ENCODE assay signal across 10 mouse cellular contexts in genomic region chr7:62230713-62231112, GRCm38 (mm10).
A peak's percentile ranks its signal among the peaks of the same experiment; 100 is the strongest.
DNase-seq lines count a peak whose midpoint lies in the region; ATAC-seq and TF ChIP-seq lines count a peak whose summit lies in the region.
"Had no signal": no experiment of that assay in that cellular context is flagged by ENCODE, and none has a peak within 500 bp of the region (broad histone marks: within the 10 kb centered on the region; RNA-seq: fewer than 3 reads in every experiment).

No protein-coding gene starts in this region.

- H3K9me3 ChIP-seq in liver, embryonic 12.5 days (replicated peaks), result no peaks in the 10 kb centered on the region
- no peaks in the 10 kb centered on the region for H3K9me3 ChIP-seq in forebrain, embryonic 11.5 days (ENCODE audit: control insufficient read depth, low read length)
- H3K9me3 ChIP-seq in intestine, postnatal 0 days (ENCODE audit: control insufficient read depth), result no peaks in the 10 kb centered on the region
- 0 out of 2 replicates have a peak, but pooled peaks cover 3% of the 10 kb centered on the region for H3K9me3 ChIP-seq in neural tube, embryonic 15.5 days (replicated peaks)

- no peak overlapping the region for H3K27ac ChIP-seq in liver, embryonic 12.5 days
- H3K27ac ChIP-seq in forebrain, embryonic 11.5 days (ENCODE audit: low read depth, low read length), result 0 out of 2 replicates have a peak overlapping the region, but pooled peaks have one; percentile 18
- no peak overlapping the region for H3K27ac ChIP-seq in intestine, postnatal 0 days (ENCODE audit: low read depth, low read length)
- H3K27ac ChIP-seq in neural tube, embryonic 15.5 days (replicated peaks), result peak overlapping the region; percentile 46

- no peak for DNase-seq in liver
- DNase-seq in forebrain, embryonic 11.5 days (ENCODE audit: low spot score), result no peak
- no peak for DNase-seq in cerebellum, postnatal 25 days
- no peak for DNase-seq in adrenal gland, postnatal 25 days
- DNase-seq: kidney, postnatal 25 days; thymus, adult 18-20 months had no signal

- no peak overlapping the region for H3K9ac ChIP-seq in liver, embryonic 12.5 days
- H3K9ac ChIP-seq in forebrain, embryonic 11.5 days (ENCODE audit: low read length), result peak overlapping the region; percentile 3; the same call in 1 of the 2 replicates
- H3K9ac ChIP-seq in intestine, postnatal 0 days (ENCODE audit: low read depth, low read length), result no peak overlapping the region
- 0 out of 2 replicates have a peak overlapping the region, but pooled peaks have one; percentile 14 for H3K9ac ChIP-seq in neural tube, embryonic 15.5 days (replicated peaks)

- H3K4me2 ChIP-seq in liver, embryonic 12.5 days, result peak overlapping the region; percentile 37; the same call in 1 of the 2 replicates
- peak overlapping the region; percentile 36; the same call in 1 of the 2 replicates for H3K4me2 ChIP-seq in forebrain, embryonic 11.5 days (ENCODE audit: low read depth, low read length, severe bottlenecking)
- 0 out of 2 replicates have a peak overlapping the region, but pooled peaks have one; percentile 37 for H3K4me2 ChIP-seq in intestine, postnatal 0 days (replicated peaks; ENCODE audit: low read depth)
- peak overlapping the region; percentile 41 for H3K4me2 ChIP-seq in neural tube, embryonic 15.5 days

- WGBS in liver, embryonic 12.5 days (ENCODE audit: insufficient replicate concordance), result 9% methylated on average over 2 of the region's 2 CpGs
- 12% methylated on average over 2 of the region's 2 CpGs for WGBS in forebrain, embryonic 11.5 days
- 13% methylated on average over 2 of the region's 2 CpGs for WGBS in intestine, postnatal 0 days
- WGBS in neural tube, embryonic 15.5 days, result 10% methylated on average over 2 of the region's 2 CpGs

- no peaks in the 10 kb centered on the region for H3K4me1 ChIP-seq in liver, embryonic 12.5 days
- no peaks in the 10 kb centered on the region for H3K4me1 ChIP-seq in forebrain, embryonic 11.5 days (replicated peaks; ENCODE audit: control insufficient read depth, insufficient read depth, low read length)
- H3K4me1 ChIP-seq in intestine, postnatal 0 days (replicated peaks; ENCODE audit: control insufficient read depth, insufficient read depth, low read length), result no peaks in the 10 kb centered on the region
- peaks cover 5% of the 10 kb centered on the region; the same call in 1 of the 2 replicates for H3K4me1 ChIP-seq in neural tube, embryonic 15.5 days

- H3K27me3 ChIP-seq in liver, embryonic 12.5 days (replicated peaks), result no peaks in the 10 kb centered on the region
- no peaks in the 10 kb centered on the region for H3K27me3 ChIP-seq in forebrain, embryonic 11.5 days (ENCODE audit: control insufficient read depth, insufficient read depth, low read length)
- H3K27me3 ChIP-seq in intestine, postnatal 0 days (replicated peaks; ENCODE audit: control insufficient read depth, insufficient read depth, low read length), result no peaks in the 10 kb centered on the region
- H3K27me3 ChIP-seq in neural tube, embryonic 15.5 days (replicated peaks), result no peaks in the 10 kb centered on the region

- ATAC-seq in liver, embryonic 12.5 days, result no peak
- ATAC-seq in forebrain, embryonic 11.5 days (replicated peaks; ENCODE audit: low FRiP score), result peak; percentile 32
- no peak for ATAC-seq in intestine, postnatal 0 days
- ATAC-seq in neural tube, embryonic 15.5 days (ENCODE audit: low FRiP score), result peak; percentile 47
- no peak for ATAC-seq in erythroid progenitor cell, adult 5-6 weeks (replicated peaks; ENCODE audit: low FRiP score, poor library complexity, severe bottlenecking)

- no peak for TF ChIP-seq CTCF in intestine, postnatal 0 days (IDR thresholded peaks at IDR 0.05; ENCODE audit: low read depth)

- no peaks in the 10 kb centered on the region for H3K36me3 ChIP-seq in liver, embryonic 12.5 days
- H3K36me3 ChIP-seq in forebrain, embryonic 11.5 days (ENCODE audit: control insufficient read depth, insufficient read depth, low read length), result no peaks in the 10 kb centered on the region
- H3K36me3 ChIP-seq in intestine, postnatal 0 days (ENCODE audit: control insufficient read depth, insufficient read depth), result no peaks in the 10 kb centered on the region
- H3K36me3 ChIP-seq in neural tube, embryonic 15.5 days, result no peaks in the 10 kb centered on the region

- H3K4me3 ChIP-seq in liver, embryonic 12.5 days, result no peak overlapping the region
- H3K4me3 ChIP-seq in forebrain, embryonic 11.5 days (ENCODE audit: low read depth, low read length), result no peak overlapping the region
- H3K4me3 ChIP-seq in intestine, postnatal 0 days (ENCODE audit: low read depth, low read length), result no peak overlapping the region
- H3K4me3 ChIP-seq in neural tube, embryonic 15.5 days (replicated peaks), result peak overlapping the region; percentile 16; the same call in 1 of the 2 replicates

Comparison
In these comparisons a context has a peak if more than half of its experiments do, and no peak if none do; other contexts are left out.
1. ATAC-seq: peak in forebrain, embryonic 11.5 days (single experiment) and neural tube, embryonic 15.5 days (single experiment); none in liver, embryonic 12.5 days (single experiment), intestine, postnatal 0 days (single experiment) and erythroid progenitor cell, adult 5-6 weeks (single experiment).
2. H3K27ac ChIP-seq: peak in forebrain, embryonic 11.5 days (single experiment) and neural tube, embryonic 15.5 days (single experiment); none in liver, embryonic 12.5 days (single experiment) and intestine, postnatal 0 days (single experiment).
3. H3K9ac ChIP-seq: peak in forebrain, embryonic 11.5 days (single experiment) and neural tube, embryonic 15.5 days (single experiment); none in liver, embryonic 12.5 days (single experiment) and intestine, postnatal 0 days (single experiment).
4. Peak in every context shown above with its lines, with median percentiles within 50 percentile points of each other: H3K4me2 ChIP-seq.